Mouse (Mus musculus) adrenal gland, postnatal 36 days (tissue): ENCODE results near the gene Eme2. TPM values are rescaled to one million over a fixed set of nuclear protein-coding genes. Genes with fewer than 3 reads are reported as not detected.
A peak's percentile ranks its signal among the peaks of the same experiment; 100 is the strongest.
"Not testable (repeated sequence)": the region's sequence is repeated elsewhere in the genome, so short reads cannot be mapped to it uniquely, and the experiment has no call there.

ENCODE experiments used
- DNase-seq, 2 experiments: peaks; one replicate each; pipeline ENCODE4 v3.0.0; 2021; ENCODE audit warnings: mixed read lengths in 1 of 2
- long read RNA-seq, 2 experiments: library from polyadenylated mRNA; stranded (forward); transcript quantifications; one replicate each; pipeline ENCODE4 v2.0.0; 2021; ENCODE audit warnings: borderline sequencing depth in 2 of 2
- total RNA-seq, 2 experiments: library from RNA; stranded (reverse); gene quantifications; 2 replicates each; pipeline ENCODE4 v1.2.3; 2021

Gene Eme2
- total RNA-seq: 10 to 100 TPM; 41.0 to 42.3 TPM
- long read RNA-seq, experiment 1, full-length matches to known transcripts: 23 of 37 reads
- long read RNA-seq, experiment 1, partial matches to known transcripts: 3 of 37 reads
- long read RNA-seq, experiment 1, other reads (novel, unspliced or antisense): 11 of 37 reads
- long read RNA-seq, experiment 2, full-length matches to known transcripts: 8 of 19 reads
- long read RNA-seq, experiment 2, partial matches to known transcripts: 6 of 19 reads
- long read RNA-seq, experiment 2, other reads (novel, unspliced or antisense): 5 of 19 reads

- peak; percentile 86 to 87 for DNase-seq
Measured at GRCm38 (mm10) chr17:24894995-24895547, at the start of gene Eme2, which contains the start of gene Mrps34. Gene Eme2, minus strand, starts transcription at chr17:24895087. Gene Mrps34, plus strand, starts transcription at chr17:24895116.

- not testable (repeated sequence) for DNase-seq
Measured at GRCm38 (mm10) chr17:24943589-24943988, 48.7 kb upstream of the Eme2 start.

- DNase-seq: no peak
Measured at GRCm38 (mm10) chr17:24943036-24943435, 48.1 kb upstream of the Eme2 start.

- peak; percentile 50 to 52 for DNase-seq
Measured at GRCm38 (mm10) chr17:24942453-24942852, 47.6 kb upstream of the Eme2 start.

- no peak for DNase-seq
Measured at GRCm38 (mm10) chr17:24937266-24937665, 42.4 kb upstream of the Eme2 start.

- DNase-seq: peak; percentile 98
Measured at GRCm38 (mm10) chr17:24936259-24937237, 41.7 kb upstream of the Eme2 start, which contains the start of gene Mapk8ip3. Gene Mapk8ip3, minus strand, starts transcription at chr17:24936977.

GRCm38 (mm10) chr17:24935666-24936065, 40.8 kb upstream of the Eme2 start:
- DNase-seq: no peak

GRCm38 (mm10) chr17:24934926-24935325, 40.0 kb upstream of the Eme2 start:
- DNase-seq: peak in 1 of 2 experiments; percentile 32

GRCm38 (mm10) chr17:24933163-24933562, 38.3 kb upstream of the Eme2 start:
- DNase-seq: no peak

GRCm38 (mm10) chr17:24932431-24932830, 37.5 kb upstream of the Eme2 start:
- no peak for DNase-seq

GRCm38 (mm10) chr17:24929506-24929905, 34.6 kb upstream of the Eme2 start:
- peak; percentile 64 to 68 for DNase-seq

GRCm38 (mm10) chr17:24923246-24923645, 28.4 kb upstream of the Eme2 start:
- DNase-seq: no peak

GRCm38 (mm10) chr17:24913984-24914383, 19.1 kb upstream of the Eme2 start:
- DNase-seq: no peak

GRCm38 (mm10) chr17:24907591-24907990, 12.7 kb upstream of the Eme2 start:
- peak; percentile 84 to 89 for DNase-seq

- no peak for DNase-seq
Measured at GRCm38 (mm10) chr17:24903767-24904166, 8.9 kb upstream of the Eme2 start.

GRCm38 (mm10) chr17:24902671-24903474, 8.0 kb upstream of the Eme2 start:
- peak; percentile 57 to 65 for DNase-seq

GRCm38 (mm10) chr17:24902124-24902523, 7.2 kb upstream of the Eme2 start:
- no peak for DNase-seq

GRCm38 (mm10) chr17:24900014-24900413, 5.1 kb upstream of the Eme2 start:
- DNase-seq: no peak

GRCm38 (mm10) chr17:24899153-24899552, 4.3 kb upstream of the Eme2 start:
- DNase-seq: no peak

- DNase-seq: no peak
Measured at GRCm38 (mm10) chr17:24898041-24898854, 3.4 kb upstream of the Eme2 start.

- peak; percentile 61 to 70 for DNase-seq
Measured at GRCm38 (mm10) chr17:24897600-24897999, 2.7 kb upstream of the Eme2 start.
